Mouse (Mus musculus): ENCODE measurements around the gene Riiad1. TPM values are rescaled to one million over a fixed set of nuclear protein-coding genes. Genes with fewer than 3 reads are reported as not detected.
A peak's percentile ranks its signal among the peaks of the same experiment; 100 is the strongest.

The Riiad1 gene
- polyA plus RNA-seq, 1 experiment from 2014 or later = 15.5 TPM

DNA sequence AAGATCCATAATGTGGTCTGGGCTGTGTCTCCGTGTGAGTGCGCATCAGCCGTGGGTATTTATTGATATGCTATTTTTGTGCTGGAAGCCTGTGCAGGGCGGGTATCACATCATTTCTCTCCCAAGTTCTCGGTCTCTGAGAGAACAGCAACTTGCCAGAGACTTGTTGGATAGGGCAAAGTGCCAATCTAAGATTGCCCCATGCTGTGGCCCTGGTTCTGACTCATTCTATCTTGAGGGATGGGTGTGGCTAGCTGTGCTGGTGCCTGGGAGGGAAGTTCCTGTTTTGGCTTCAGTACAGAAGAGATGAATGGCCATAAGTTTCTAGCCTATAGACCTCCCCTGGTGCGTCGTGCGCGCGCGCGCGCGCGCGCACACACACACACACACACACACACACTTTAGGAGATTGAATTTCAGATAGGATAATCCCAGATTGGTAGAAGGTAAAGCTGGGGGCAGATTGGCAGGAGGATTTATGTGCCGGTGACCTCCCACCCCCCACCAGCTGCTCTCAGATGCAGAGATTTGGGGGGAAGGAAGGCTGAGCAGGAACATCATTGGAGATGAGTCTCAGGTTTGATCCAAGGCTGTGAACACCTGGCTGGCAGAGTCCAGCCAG is 2.7 kb upstream of the Riiad1 start:
- 85% methylated on average over 17 of the region's 17 CpGs for WGBS
- no peak overlapping the region for H3K4me3 ChIP-seq (ENCODE audit: low read depth, low read length)
- no peaks in the 10 kb centered on the region for H3K9me3 ChIP-seq (ENCODE audit: control insufficient read depth, low read length)
- H3K4me1 ChIP-seq (replicated peaks; ENCODE audit: control insufficient read depth, insufficient read depth, low read length) = peaks cover 21% of the 10 kb centered on the region
- DNase-seq (ENCODE audit: low spot score) (no peak), ATAC-seq (ENCODE audit: low FRiP score) (no peak)
- H3K27ac ChIP-seq (ENCODE audit: low read depth, low read length) = peak overlapping the region; percentile 77; the same call in 1 of the 2 replicates
- H3K36me3 ChIP-seq (ENCODE audit: control insufficient read depth, insufficient read depth, low read length) = no peaks in the 10 kb centered on the region
- H3K4me2 ChIP-seq (replicated peaks; ENCODE audit: low read depth, low read length) = no peak overlapping the region
- no peak overlapping the region for H3K9ac ChIP-seq (ENCODE audit: low read depth, low read length)
- H3K27me3 ChIP-seq (ENCODE audit: control insufficient read depth, insufficient read depth, low read length) = 0 out of 2 replicates have a peak, but pooled peaks cover 3% of the 10 kb centered on the region

DNA sequence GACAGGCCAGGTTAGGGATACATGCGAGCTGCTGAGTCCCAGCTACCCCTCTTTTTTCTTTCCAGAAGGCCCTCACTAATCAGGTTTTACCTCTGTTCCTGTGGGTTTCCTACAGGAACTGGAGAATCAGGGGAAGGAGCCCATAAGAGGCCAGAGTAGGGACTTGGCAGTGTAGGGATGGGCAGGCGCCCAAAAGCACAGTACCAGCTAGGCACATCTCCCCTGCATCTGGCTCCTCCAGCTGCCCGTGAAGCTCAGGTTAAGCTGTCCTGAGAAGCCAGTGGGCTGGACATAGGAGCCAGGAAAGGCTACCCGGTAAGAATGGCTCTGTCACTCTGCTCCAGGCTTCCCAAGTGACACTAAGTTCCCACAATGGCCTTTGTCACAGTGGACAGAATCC is 1.3 kb upstream of the Riiad1 start:
- Histone ChIP-seq H3K27ac (ENCODE audit: low read depth, low read length) (no peak overlapping the region), H3K4me1 (replicated peaks; ENCODE audit: control insufficient read depth, insufficient read depth, low read length) (peaks cover 21% of the 10 kb centered on the region), H3K36me3 (ENCODE audit: control insufficient read depth, insufficient read depth, low read length) (no peaks in the 10 kb centered on the region), H3K4me3 (ENCODE audit: low read depth, low read length) (no peak overlapping the region), H3K9ac (ENCODE audit: low read depth, low read length) (no peak overlapping the region), H3K9me3 (ENCODE audit: control insufficient read depth, low read length) (no peaks in the 10 kb centered on the region), H3K4me2 (replicated peaks; ENCODE audit: low read depth, low read length) (peak overlapping the region; percentile 72; the same call in 1 of the 2 replicates), H3K27me3 (ENCODE audit: control insufficient read depth, insufficient read depth, low read length) (0 out of 2 replicates have a peak, but pooled peaks cover 3% of the 10 kb centered on the region)
- 67% methylated on average over 4 of the region's 4 CpGs for WGBS
- DNase-seq (ENCODE audit: low spot score) (no peak), ATAC-seq (ENCODE audit: low FRiP score) (no peak)

DNA sequence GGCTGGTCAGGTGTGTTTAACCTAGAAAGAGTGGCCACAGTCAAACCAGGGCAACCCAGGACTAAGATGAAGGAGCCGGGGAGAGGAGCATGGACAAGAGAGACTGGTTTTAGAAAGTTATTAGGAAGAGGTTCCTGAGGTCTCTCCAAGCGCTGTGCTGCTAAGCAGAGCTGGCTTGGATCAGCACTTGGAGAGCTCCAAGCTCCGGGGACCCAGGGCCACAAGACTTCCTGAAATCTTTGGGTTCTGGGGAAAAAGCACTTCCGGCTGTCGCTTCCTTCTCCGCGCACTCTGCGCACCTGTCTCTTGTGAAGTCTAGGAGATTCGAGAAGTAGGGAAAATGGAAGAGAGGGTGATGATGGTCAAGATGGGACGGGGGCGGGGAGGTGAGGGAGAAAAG is 577 bp downstream of the Riiad1 start:
- H3K4me3 ChIP-seq (ENCODE audit: low read depth, low read length) = peak overlapping the region; percentile 52
- peak; percentile 47 for DNase-seq (ENCODE audit: low spot score)

DNA sequence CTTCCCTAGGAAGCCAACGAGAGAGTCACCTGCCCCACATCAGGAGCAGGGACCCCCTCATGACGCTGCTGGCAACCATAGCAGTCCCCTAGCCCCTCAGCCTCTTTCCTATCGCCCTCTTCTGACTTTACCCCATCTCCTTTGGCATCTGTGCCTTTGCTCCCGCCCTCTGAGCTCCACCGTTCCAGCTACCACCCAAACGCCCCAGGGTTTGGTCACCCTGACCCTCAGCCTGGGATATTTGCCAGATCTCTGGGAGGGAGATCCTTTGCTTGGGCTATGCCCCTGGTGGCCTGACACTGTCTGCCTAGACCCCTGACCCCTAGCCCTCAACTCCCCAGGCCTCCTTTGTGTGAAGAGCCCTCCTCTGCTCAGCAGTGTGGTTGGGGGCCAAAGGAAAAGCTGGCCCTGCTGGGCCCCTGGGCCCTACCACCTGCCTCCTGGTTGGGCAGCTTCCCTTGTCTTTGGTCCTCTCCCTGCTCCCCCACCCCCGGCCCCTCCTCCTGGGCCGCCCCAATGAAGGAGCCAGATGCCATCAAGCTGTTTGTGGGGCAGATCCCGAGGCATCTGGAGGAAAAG is 1.5 kb downstream of the Riiad1 start:
- H3K4me1 ChIP-seq (replicated peaks; ENCODE audit: control insufficient read depth, insufficient read depth, low read length) = peaks cover 21% of the 10 kb centered on the region
- 0 out of 2 replicates have a peak, but pooled peaks cover 3% of the 10 kb centered on the region for H3K27me3 ChIP-seq (ENCODE audit: control insufficient read depth, insufficient read depth, low read length)
- 3% methylated on average over 9 of the region's 9 CpGs for WGBS
- DNase-seq (ENCODE audit: low spot score) = peak; percentile 42
- H3K4me3 ChIP-seq (ENCODE audit: low read depth, low read length) = peak overlapping the region; percentile 52
- no peaks in the 10 kb centered on the region for H3K9me3 ChIP-seq (ENCODE audit: control insufficient read depth, low read length)
- H3K9ac ChIP-seq (ENCODE audit: low read depth, low read length) = peak overlapping the region; percentile 63
- H3K36me3 ChIP-seq (ENCODE audit: control insufficient read depth, insufficient read depth, low read length) = no peaks in the 10 kb centered on the region
- peak; percentile 21 for ATAC-seq (ENCODE audit: low FRiP score)
- peak overlapping the region; percentile 72 for H3K4me2 ChIP-seq (replicated peaks; ENCODE audit: low read depth, low read length)
- H3K27ac ChIP-seq (ENCODE audit: low read depth, low read length) = peak overlapping the region; percentile 75

More for the DNA sequence above, 577 bp downstream of the Riiad1 start:
- ATAC-seq (ENCODE audit: low FRiP score) = no peak
- peak overlapping the region; percentile 63 for H3K9ac ChIP-seq (ENCODE audit: low read depth, low read length)
- H3K4me2 ChIP-seq (replicated peaks; ENCODE audit: low read depth, low read length) = peak overlapping the region; percentile 72
- 6% methylated on average over 11 of the region's 11 CpGs for WGBS
- no peaks in the 10 kb centered on the region for H3K9me3 ChIP-seq (ENCODE audit: control insufficient read depth, low read length)
- H3K27ac ChIP-seq (ENCODE audit: low read depth, low read length) = peak overlapping the region; percentile 75; the same call in 1 of the 2 replicates
- peaks cover 21% of the 10 kb centered on the region for H3K4me1 ChIP-seq (replicated peaks; ENCODE audit: control insufficient read depth, insufficient read depth, low read length)
- H3K36me3 ChIP-seq (ENCODE audit: control insufficient read depth, insufficient read depth, low read length) = no peaks in the 10 kb centered on the region
- H3K27me3 ChIP-seq (ENCODE audit: control insufficient read depth, insufficient read depth, low read length) = 0 out of 2 replicates have a peak, but pooled peaks cover 3% of the 10 kb centered on the region

DNA sequence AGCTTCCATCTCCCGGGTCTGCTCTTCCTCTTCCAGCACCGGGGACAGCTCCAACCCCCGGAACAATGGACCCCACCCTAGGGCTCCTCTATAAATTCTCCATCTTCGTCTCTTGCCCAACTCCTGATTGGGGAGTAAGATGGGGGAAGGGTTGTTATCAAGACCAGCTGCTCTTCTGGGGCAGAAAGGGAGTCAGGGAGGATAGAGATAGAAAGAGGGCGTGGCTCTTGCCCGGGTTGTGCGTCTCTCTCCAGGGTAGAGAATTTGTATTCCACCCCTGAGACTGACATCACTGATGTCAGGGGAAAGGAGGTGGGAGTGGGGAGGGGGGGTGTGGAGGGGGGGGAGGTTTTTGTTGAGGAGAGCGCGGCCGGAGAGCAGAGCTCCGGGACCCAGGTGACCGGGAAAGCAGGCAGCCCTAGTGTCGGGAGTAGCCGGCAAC is 2.1 kb downstream of the Riiad1 start, which contains the start of gene Celf3:
Celf3 (plus strand) TSS at position 315 of the 442 bp plus-strand sequence.
- Histone ChIP-seq H3K9me3 (ENCODE audit: control insufficient read depth, low read length) (no peaks in the 10 kb centered on the region), H3K27ac (ENCODE audit: low read depth, low read length) (peak within 1 kb of the TSS; percentile 75), H3K4me3 (ENCODE audit: low read depth, low read length) (peak within 1 kb of the TSS; percentile 52), H3K36me3 (ENCODE audit: control insufficient read depth, insufficient read depth, low read length) (no peaks in the 10 kb centered on the region), H3K4me1 (replicated peaks; ENCODE audit: control insufficient read depth, insufficient read depth, low read length) (peaks cover 17% of the 10 kb centered on the region), H3K4me2 (replicated peaks; ENCODE audit: low read depth, low read length) (peak within 1 kb of the TSS; percentile 72), H3K27me3 (ENCODE audit: control insufficient read depth, insufficient read depth, low read length) (0 out of 2 replicates have a peak, but pooled peaks cover 3% of the 10 kb centered on the region), H3K9ac (ENCODE audit: low read depth, low read length) (peak within 1 kb of the TSS; percentile 63)
- DNase-seq (ENCODE audit: low spot score) = peak; percentile 82
- ATAC-seq (ENCODE audit: low FRiP score) = peak; percentile 89
- 1% methylated on average over 14 of the region's 14 CpGs for WGBS

DNA sequence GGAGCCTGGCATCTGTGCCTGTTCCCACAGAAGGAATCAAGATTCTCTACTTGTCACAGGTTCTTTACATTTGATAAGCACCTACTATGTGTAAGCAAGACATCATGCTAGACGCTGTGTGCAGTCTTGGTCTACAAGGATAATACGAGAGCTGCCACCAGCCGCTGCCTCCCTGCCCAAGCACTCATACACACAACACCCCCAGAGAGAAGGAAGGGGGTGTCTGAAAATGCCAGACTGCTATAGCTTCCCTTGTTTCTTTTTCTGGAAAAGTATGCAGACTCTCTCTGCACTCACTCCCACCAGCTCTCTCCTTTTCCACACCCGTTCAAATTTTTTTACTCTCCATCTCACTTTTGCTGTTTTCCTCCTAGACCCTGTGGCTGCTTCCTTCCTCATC is 2.7 kb downstream of the Riiad1 start:
- Histone ChIP-seq H3K27me3 (ENCODE audit: control insufficient read depth, insufficient read depth, low read length) (0 out of 2 replicates have a peak, but pooled peaks cover 3% of the 10 kb centered on the region), H3K4me3 (ENCODE audit: low read depth, low read length) (peak overlapping the region; percentile 15), H3K27ac (ENCODE audit: low read depth, low read length) (peak overlapping the region; percentile 75), H3K9me3 (ENCODE audit: control insufficient read depth, low read length) (no peaks in the 10 kb centered on the region), H3K4me2 (replicated peaks; ENCODE audit: low read depth, low read length) (peak overlapping the region; percentile 72), H3K9ac (ENCODE audit: low read depth, low read length) (peak overlapping the region; percentile 35; the same call in 1 of the 2 replicates), H3K4me1 (replicated peaks; ENCODE audit: control insufficient read depth, insufficient read depth, low read length) (peaks cover 12% of the 10 kb centered on the region), H3K36me3 (ENCODE audit: control insufficient read depth, insufficient read depth, low read length) (no peaks in the 10 kb centered on the region)
- DNase-seq (ENCODE audit: low spot score) = no peak
- ATAC-seq (ENCODE audit: low FRiP score) = 0 out of 2 replicates have a peak, but pooled peaks have one; percentile 0
- WGBS = 47% methylated on average over 4 of the region's 4 CpGs

DNA sequence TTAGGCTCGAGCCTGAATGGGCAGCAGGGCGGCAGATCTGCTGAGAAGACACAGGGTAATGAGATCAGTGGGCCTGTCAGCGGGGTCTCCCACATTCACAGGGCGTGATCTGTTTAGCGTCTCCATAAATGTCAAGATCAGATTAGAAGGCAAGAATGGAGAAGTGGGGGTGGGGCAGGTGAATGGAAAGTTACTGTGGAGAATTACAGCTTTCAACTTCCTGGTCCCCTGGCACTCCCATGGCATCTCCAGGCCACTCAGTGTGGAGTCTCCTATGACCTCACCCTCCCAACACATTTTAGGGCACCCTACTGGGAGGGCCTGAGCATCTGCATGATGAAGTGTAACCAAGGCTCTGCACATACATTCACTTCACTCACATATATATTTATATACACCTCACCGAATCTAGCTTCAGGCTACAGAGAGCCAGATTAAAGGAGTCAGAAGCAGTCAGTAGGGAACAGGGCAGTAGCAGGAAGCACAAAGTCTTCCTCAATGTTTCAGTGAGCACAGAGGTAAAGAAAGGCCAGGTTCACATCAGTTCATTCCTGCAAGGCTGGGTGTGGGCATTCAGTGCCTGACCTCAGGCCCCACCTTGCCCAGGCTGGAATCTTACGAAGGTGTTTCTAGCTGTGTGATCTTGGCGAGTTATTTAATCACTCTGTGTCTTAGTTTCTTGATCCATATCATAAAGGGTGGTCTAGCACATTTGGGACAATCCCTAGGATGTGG is 3.7 kb downstream of the Riiad1 start:
- H3K36me3 ChIP-seq (ENCODE audit: control insufficient read depth, insufficient read depth, low read length) = no peaks in the 10 kb centered on the region
- no peak overlapping the region for H3K9ac ChIP-seq (ENCODE audit: low read depth, low read length)
- DNase-seq (ENCODE audit: low spot score) (no peak), ATAC-seq (ENCODE audit: low FRiP score) (no peak)
- no peaks in the 10 kb centered on the region for H3K9me3 ChIP-seq (ENCODE audit: control insufficient read depth, low read length)
- 0 out of 2 replicates have a peak, but pooled peaks cover 3% of the 10 kb centered on the region for H3K27me3 ChIP-seq (ENCODE audit: control insufficient read depth, insufficient read depth, low read length)
- H3K4me2 ChIP-seq (replicated peaks; ENCODE audit: low read depth, low read length) = no peak overlapping the region
- no peak overlapping the region for H3K4me3 ChIP-seq (ENCODE audit: low read depth, low read length)
- peaks cover 9% of the 10 kb centered on the region for H3K4me1 ChIP-seq (replicated peaks; ENCODE audit: control insufficient read depth, insufficient read depth, low read length)
- 0 out of 2 replicates have a peak overlapping the region, but pooled peaks have one; percentile 75 for H3K27ac ChIP-seq (ENCODE audit: low read depth, low read length)
- 72% methylated on average over 8 of the region's 8 CpGs for WGBS

DNA sequence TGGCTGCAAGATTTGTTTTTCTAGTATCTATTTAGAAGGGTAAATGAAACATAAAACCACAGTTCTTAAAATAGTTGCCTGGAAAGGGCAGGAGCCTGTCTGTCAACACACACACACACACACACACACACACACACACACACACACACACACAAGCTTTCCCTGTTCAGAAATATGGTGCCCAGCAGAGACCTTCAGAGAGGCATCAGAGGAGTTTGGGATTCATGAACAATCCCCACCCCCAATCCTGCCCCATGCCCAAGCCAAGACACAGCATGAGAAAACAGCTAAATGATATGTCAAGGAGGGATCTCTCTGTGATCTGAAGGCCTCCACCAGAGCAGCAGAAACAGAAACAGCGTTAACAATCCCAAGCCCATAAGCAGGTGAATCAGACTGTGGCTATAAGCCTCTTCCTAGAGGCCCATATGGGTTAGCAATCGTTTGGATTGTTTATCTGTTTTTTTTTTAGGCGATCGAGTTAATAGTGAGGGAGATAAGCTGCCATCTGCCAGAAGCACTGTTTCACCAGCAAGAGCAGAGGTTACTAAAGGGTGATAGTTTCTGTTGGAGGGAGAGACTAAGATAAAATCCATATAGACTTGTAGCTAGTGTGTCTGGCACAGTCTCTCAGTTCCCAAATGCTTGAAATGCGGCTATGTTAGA is 6.4 kb downstream of the Riiad1 start:
- Histone ChIP-seq H3K4me1 (replicated peaks; ENCODE audit: control insufficient read depth, insufficient read depth, low read length) (peaks cover 2% of the 10 kb centered on the region; the same call in 1 of the 2 replicates), H3K9ac (ENCODE audit: low read depth, low read length) (no peak overlapping the region), H3K4me2 (replicated peaks; ENCODE audit: low read depth, low read length) (no peak overlapping the region), H3K9me3 (ENCODE audit: control insufficient read depth, low read length) (no peaks in the 10 kb centered on the region), H3K27me3 (ENCODE audit: control insufficient read depth, insufficient read depth, low read length) (no peaks in the 10 kb centered on the region), H3K4me3 (ENCODE audit: low read depth, low read length) (no peak overlapping the region), H3K36me3 (ENCODE audit: control insufficient read depth, insufficient read depth, low read length) (no peaks in the 10 kb centered on the region), H3K27ac (ENCODE audit: low read depth, low read length) (no peak overlapping the region)
- DNase-seq (ENCODE audit: low spot score) = no peak
- WGBS = 82% methylated on average over 5 of the region's 5 CpGs
- ATAC-seq (ENCODE audit: low FRiP score) = no peak
